Mouse (Mus musculus): ENCODE results near the gene Ptgdr. TPM values are rescaled to one million over a fixed set of nuclear protein-coding genes. Genes with fewer than 3 reads are reported as not detected.

Ptgdr gene
- polyA plus RNA-seq, 1 experiment, result not detected

Other genes starting within 250 kb of the Ptgdr start
- not detected in 2 replicates for gene Gm5624, start 231.4 kb downstream of the Ptgdr start, polyA plus RNA-seq (2012; ENCODE audit: insufficient read depth, low replicate concordance)
- not detected in 2 replicates for gene Gm8257, start 152.9 kb downstream of the Ptgdr start, polyA plus RNA-seq (2012; ENCODE audit: insufficient read depth, low replicate concordance)
- gene Gm8267, start 109.0 kb downstream of the Ptgdr start, polyA plus RNA-seq (2012; ENCODE audit: insufficient read depth, low replicate concordance), result not detected in 2 replicates
- 0.63 and 2.0 TPM in 2 replicates for gene Ptger2, start 128.8 kb upstream of the Ptgdr start, polyA plus RNA-seq (2012; ENCODE audit: insufficient read depth, low replicate concordance)